Mouse (Mus musculus): ENCODE results near the gene Hmga1. TPM values are rescaled to one million over a fixed set of nuclear protein-coding genes. Genes with fewer than 3 reads are reported as not detected.

Gene Hmga1
- total RNA-seq, 2 experiments from 2014 or later, result 47.6 to 52.8 TPM

DNA sequence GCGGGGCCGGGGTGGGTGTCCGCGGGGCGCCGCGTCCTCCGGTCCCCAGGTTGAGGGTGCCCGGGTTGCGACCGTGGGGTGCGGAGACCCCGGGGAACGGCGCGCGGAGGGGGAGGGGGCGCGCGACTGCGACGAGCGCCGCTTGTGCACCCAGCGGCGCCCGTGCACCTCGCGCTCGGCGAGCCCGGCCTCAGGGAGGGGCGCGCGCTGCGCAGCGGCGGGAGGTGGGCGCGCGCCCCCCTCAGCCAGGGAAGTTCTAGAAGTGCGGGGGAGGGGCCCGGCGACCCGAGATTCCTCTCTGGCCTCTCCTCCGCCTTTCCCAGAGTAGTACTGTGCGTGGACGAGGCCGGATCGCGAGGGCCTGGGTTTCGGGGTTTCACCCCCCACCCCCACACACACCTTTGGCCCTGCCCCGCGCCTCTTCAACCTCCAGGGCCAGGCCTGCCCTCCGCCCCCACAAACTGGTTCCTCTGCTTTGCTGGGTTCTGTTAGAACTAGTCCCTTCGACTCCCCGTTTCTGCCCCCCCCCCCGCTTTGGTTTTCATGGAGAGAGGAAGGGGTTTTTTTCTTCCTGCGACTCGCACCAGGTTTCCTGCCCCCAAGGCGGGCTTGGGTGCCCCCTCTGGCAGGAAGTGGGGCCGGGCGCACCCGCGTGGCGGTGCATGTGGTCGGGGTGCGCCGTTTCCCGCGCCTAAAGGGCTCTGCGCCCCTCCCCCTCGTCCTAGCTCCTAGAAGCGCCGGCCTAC, 1.1 kb downstream of the Hmga1 start:
- DNase-seq (ENCODE audit: low spot score in 2 of 2), result no peak
- intact Hi-C loops (cut with DNase I), result no loop called here

GRCm38 (mm10) chr17:27557927-27558661, 1.8 kb downstream of the Hmga1 start:
- intact Hi-C loops (cut with DNase I), result loop anchor here (2.0 kb wide), 1 partner anchor 23 kb away; no protein-coding TSS in a partner anchor
- DNase-seq (ENCODE audit: low spot score in 2 of 2), result no peak

DNA sequence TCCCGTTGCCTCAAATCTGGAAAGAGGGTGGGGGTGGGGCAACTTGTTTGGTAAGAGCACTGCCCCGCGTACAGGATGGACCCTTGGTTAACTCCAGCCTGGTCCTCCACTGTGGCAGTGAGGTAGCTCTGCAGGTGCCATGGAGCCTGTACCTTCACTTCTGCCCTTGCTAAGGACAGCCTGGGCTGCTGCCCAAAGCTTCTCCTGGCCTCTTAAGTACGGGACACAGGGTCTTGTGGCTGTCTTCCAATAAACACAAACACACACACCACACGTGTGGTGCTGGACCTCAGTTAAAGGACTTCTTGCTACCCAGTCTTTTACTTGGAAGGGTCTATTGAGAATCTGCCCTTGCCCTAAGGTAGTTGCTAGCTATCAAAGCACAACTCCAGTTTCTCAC, 2.5 kb downstream of the Hmga1 start:
- no peak for DNase-seq (ENCODE audit: low spot score in 2 of 2)
- intact Hi-C loops (cut with DNase I), result loop anchor here (2.0 kb wide), 1 partner anchor 24 kb away; no protein-coding TSS in a partner anchor

- DNase-seq (ENCODE audit: low spot score in 2 of 2), result no peak
- intact Hi-C loops (cut with DNase I), result loop anchor here (2.0 kb wide), 1 partner anchor 25 kb away; no protein-coding TSS in a partner anchor
Measured at GRCm38 (mm10) chr17:27559596-27559995, 3.3 kb downstream of the Hmga1 start.

- DNase-seq (ENCODE audit: low spot score in 2 of 2), result no peak
- intact Hi-C loops (cut with DNase I), result loop anchor here (10.0 kb wide), 1 partner anchor 204 kb away; no protein-coding TSS in a partner anchor
Measured at GRCm38 (mm10) chr17:27560926-27561480, 4.7 kb downstream of the Hmga1 start.

- peak in 1 of 2 experiments; percentile 91 for DNase-seq (ENCODE audit: low spot score in 2 of 2)
- intact Hi-C loops (cut with DNase I), result loop anchor here (10.0 kb wide), 1 partner anchor 203 kb away; no protein-coding TSS in a partner anchor
Measured at GRCm38 (mm10) chr17:27561809-27562526, 5.7 kb downstream of the Hmga1 start.

- DNase-seq (ENCODE audit: low spot score in 2 of 2), result no peak
- intact Hi-C loops (cut with DNase I), result loop anchor here (2.0 to 10.0 kb wide), 2 partner anchors 71 to 201 kb away; partner anchors contain the start of gene RPS10-NUDT3
Measured at GRCm38 (mm10) chr17:27563771-27564244, 7.5 kb downstream of the Hmga1 start.

- peak in 1 of 2 experiments; percentile 49 for DNase-seq (ENCODE audit: low spot score in 2 of 2)
Measured at GRCm38 (mm10) chr17:27564391-27565162, 8.3 kb downstream of the Hmga1 start.

GRCm38 (mm10) chr17:27565163-27565941, 9.1 kb downstream of the Hmga1 start, which contains the start of gene AI413582:
AI413582 (minus strand) TSS chr17:27565756.
- intact Hi-C loops (cut with DNase I), result loop anchor here (1.0 to 10.0 kb wide), 4 partner anchors 58 to 199 kb away; partner anchors contain the start of genes Nudt3 and RPS10-NUDT3
- peak; percentile 96 to 97 for DNase-seq (ENCODE audit: low spot score in 2 of 2)

More at GRCm38 (mm10) chr17:27564391-27565162, 8.3 kb downstream of the Hmga1 start:
- intact Hi-C loops (cut with DNase I), result loop anchor here (1.0 to 10.0 kb wide), 4 partner anchors 59 to 200 kb away; partner anchors contain the start of genes Nudt3 and RPS10-NUDT3

DNA sequence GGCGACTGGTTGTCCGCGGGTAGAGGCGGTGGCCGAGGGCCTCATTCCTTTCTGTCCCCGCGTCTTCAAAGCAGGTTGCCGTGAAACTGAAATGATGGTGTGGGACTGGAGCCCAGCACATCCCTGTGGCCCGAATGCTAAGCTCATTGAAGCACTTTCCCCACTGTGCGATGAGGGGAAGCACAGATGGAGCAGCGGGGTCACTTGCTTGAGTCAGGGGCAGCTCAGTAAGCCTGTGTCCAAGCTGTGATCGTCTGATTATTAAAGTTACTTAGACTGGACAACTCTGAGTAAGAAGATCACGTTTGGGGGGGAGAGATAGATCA, 9.6 kb downstream of the Hmga1 start:
- DNase-seq (ENCODE audit: low spot score in 2 of 2), result no peak
- intact Hi-C loops (cut with DNase I), result loop anchor here (1.0 to 10.0 kb wide), 4 partner anchors 57 to 199 kb away; partner anchors contain the start of genes Nudt3 and RPS10-NUDT3

DNA sequence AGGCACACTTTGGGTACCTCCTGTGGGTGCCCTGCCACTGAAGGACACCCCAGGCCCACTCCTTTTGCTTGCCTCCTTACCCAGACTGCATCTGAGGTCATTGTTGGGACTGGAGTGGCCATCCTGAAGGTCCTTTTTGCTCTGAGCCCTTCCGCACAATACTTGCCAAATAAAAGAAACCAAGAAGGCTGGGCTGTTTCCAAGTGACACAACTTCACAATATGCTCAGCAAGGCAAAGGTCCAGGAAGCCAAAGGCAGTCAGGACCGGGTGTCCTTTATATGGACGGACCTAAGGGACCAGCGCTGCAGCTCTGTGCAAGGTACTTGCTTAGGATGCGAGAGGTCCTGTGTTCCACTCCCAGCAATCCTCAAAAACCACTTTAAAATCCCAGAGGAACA, 11.9 kb downstream of the Hmga1 start:
- DNase-seq (ENCODE audit: low spot score in 2 of 2), result no peak
- intact Hi-C loops (cut with DNase I), result loop anchor here (10.0 kb wide), 1 partner anchor 197 kb away; no protein-coding TSS in a partner anchor

DNA sequence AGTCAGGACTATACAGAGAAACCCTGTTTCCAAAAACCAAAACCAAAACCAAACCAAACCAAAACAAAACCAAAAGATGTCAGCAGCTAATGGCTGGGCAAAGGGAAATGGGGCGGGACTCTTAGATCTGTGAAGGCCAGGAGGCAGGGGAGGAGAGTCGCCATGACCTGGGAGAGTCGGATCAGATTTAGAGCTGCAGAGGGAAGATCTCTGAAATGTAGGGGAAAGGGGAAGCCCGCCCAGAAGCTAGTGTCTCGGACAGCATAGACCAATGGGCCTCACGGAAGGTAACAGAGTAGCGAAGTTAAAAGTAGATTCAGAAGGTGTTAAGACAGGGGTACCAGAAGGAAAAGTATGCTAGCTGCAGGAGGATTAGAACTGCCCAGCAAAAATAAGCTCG, 15.0 kb downstream of the Hmga1 start:
- DNase-seq (ENCODE audit: low spot score in 2 of 2), result no peak
- intact Hi-C loops (cut with DNase I), result no loop called here

DNA sequence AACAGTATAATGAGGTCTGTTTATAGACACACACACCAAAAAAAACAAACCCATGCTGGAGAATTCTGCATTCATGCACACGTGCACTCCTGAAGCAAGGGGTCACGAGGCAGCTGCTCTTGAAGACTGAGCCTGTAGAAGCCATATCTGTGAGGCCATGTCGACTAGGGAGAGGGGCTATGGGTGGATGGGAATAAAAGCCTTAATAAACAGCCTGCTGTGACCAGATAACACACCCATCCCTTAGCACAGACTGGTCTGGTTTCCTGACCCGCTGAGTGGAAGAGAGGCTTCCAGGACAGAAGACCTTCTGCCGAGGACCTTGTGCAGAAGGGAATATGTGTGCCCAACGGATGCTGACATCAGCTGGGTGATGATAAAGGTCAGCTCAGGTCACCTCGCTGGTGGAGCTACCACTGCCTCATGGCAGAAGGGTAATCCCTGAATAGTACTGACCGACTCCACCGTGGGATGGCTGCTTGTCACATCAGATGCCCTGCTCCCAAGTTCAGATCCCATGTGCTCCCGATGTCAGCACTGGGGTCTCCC, 17.5 kb downstream of the Hmga1 start:
- DNase-seq (ENCODE audit: low spot score in 2 of 2), result no peak
- intact Hi-C loops (cut with DNase I), result no loop called here

DNA sequence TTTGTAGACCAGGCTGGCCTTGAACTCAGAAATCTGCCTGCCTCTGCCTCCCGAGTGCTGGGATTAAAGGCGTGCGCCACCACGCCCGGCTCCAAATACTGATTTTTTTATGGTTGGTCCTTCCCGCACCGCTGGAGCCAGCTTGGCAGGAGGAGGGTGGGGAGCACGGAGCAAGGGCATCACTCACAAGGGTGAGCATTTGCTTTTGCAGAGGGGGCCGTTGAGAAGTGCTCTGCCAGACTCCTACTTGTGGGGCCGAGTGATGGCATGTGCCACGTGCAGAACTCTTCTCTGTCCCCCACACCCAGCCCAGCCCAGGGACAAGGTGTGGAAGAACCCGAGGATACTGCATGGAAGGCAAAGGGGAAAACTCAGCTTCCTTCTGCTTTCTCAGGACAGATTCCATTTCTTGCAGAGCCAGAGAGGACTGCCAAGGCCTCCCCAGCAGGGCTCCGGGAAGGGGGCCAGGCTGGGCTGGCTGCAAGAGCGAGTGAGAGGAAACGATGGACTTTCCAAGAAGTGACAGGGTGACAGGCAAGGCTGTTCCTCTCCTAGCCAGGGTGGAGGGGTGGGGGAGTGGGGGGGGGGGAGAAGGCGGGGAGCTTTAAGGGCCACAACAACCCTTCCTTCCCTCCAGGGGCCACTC, 18.3 kb downstream of the Hmga1 start:
- intact Hi-C loops (cut with DNase I), result no loop called here
- peak in 1 of 2 experiments; percentile 79 for DNase-seq (ENCODE audit: low spot score in 2 of 2)

DNA sequence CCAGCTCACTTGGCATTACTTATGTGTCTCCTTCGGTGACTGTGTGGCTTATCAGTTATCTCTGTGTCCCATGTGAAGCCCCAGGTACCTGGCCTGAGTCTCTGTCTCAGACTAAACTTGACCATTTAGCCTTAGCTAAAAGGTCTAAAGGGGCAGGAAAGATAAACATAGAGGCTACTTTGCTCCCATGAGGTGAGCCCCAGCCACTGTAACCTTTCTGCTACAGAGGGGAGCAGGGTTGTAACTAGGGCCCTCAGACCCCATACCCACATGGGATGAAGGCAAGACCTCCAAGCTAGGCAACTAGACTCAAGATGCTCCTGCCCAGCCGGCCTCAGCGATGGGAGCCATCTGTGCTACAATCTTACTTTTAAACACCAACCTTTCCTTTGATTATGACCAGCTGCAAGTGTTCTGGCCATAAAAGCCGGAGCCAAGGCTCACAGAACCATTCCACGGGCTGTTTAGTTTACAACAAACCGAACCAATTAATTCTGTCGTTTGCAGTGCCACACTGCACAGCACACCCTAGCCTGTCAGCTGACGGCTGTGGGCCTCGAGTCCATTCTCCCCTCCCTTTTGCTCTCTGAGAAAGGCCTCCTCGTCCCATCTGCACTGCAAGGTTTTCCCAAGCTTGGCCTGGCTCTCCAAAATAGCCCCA, 18.9 kb downstream of the Hmga1 start:
- intact Hi-C loops (cut with DNase I), result no loop called here
- DNase-seq (ENCODE audit: low spot score in 2 of 2), result no peak

DNA sequence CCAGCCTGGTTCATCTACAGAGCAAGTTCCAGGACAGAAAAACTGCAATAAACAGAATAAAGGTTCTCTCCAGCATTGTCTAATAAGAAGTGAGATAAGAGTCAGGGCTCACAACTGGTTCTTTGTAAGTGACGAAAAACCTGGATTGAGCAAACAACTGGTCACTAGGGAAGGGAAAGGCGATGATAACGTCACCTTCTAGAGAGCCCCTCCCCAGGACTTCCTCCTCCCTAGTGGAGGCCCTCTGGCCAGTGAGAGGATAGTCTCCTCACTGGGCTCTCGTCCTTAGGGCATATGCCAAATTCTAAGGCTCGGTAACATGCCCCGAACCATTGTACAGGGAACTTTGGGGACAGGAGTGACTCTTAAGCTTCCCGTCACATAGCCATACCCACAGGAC, 19.8 kb downstream of the Hmga1 start:
- no peak for DNase-seq (ENCODE audit: low spot score in 2 of 2)
- intact Hi-C loops (cut with DNase I), result no loop called here

Measured in left cerebral cortex, postnatal 25 days (tissue).